Mouse (Mus musculus) neural tube, embryonic 12.5 days (tissue): ENCODE results near the gene Zdhhc7. TPM values are rescaled to one million over a fixed set of nuclear protein-coding genes. Genes with fewer than 3 reads are reported as not detected.

ENCODE experiments used
- ATAC-seq: fragments of 200-750 bp; cut with Nextera tagmentation; 2 replicates; pipeline ENCODE4 v1.8.0; 2017; ENCODE audit warnings: low read depth, mild to moderate bottlenecking, moderate TSS enrichment, moderate library complexity; ENCODE audit not compliant: low FRiP score
- H3K27ac ChIP-seq: fragments of 300-500 bp; sonication (generic); 2 replicates; pipeline ENCODE4 v1.5.1; 2016
- H3K27me3 ChIP-seq: fragments of 300-500 bp; sonication (generic); replicated peaks from 2 replicates; pipeline ENCODE4 v1.6.1; 2016; ENCODE audit warnings: mild to moderate bottlenecking
- H3K36me3 ChIP-seq: fragments of 300-500 bp; sonication (generic); 2 replicates; pipeline ENCODE4 v1.6.1; 2016; ENCODE audit warnings: mild to moderate bottlenecking
- H3K4me1 ChIP-seq: fragments of 300-500 bp; sonication (generic); 2 replicates; pipeline ENCODE4 v1.6.1; 2016
- H3K4me2 ChIP-seq: fragments of 300-500 bp; sonication (generic); replicated peaks from 2 replicates; pipeline ENCODE4 v1.6.1; 2016; ENCODE audit warnings: mild to moderate bottlenecking
- H3K4me3 ChIP-seq: fragments of 300-500 bp; sonication (generic); 2 replicates; pipeline ENCODE4 v1.5.1; 2016
- H3K9ac ChIP-seq: fragments of 300-500 bp; sonication (generic); 2 replicates; pipeline ENCODE4 v1.6.1; 2016; ENCODE audit warnings: mild to moderate bottlenecking
- H3K9me3 ChIP-seq: fragments of 300-500 bp; sonication (generic); 2 replicates; pipeline ENCODE4 v1.6.1; 2016; ENCODE audit warnings: mild to moderate bottlenecking
- WGBS: fragments of 180-500 bp; shearing (Covaris S2); methylation state at CpG from one replicate; pipeline ENCODE4 v1.1.7; 2016; 5-methylcytosine and 5-hydroxymethylcytosine counted together
- polyA plus RNA-seq: library from polyadenylated mRNA; unstranded; fragments of >200 nt; fragmentation: Nextera tagmentation; extraction: Ambion mirVana; gene quantifications from 2 replicates; pipeline ENCODE4 v1.2.1, GENCODE M21; 2016

The Zdhhc7 gene
- polyA plus RNA-seq, 1 experiment from 2014 or later: 33.7 TPM

GRCm38 (mm10) chr8:120083261-120083660, 18.0 kb downstream of the Zdhhc7 start:
- no peaks in the 10 kb centered on the region for H3K4me1 ChIP-seq
- H3K27me3 ChIP-seq: no peaks in the 10 kb centered on the region
- H3K9me3 ChIP-seq: no peaks in the 10 kb centered on the region
- H3K36me3 ChIP-seq: peaks cover 71% of the 10 kb centered on the region
- 95% methylated on average over 8 of the region's 8 CpGs for WGBS
- no peak overlapping the region for H3K4me2 ChIP-seq
- H3K4me3 ChIP-seq: no peak overlapping the region
- no peak overlapping the region for H3K9ac ChIP-seq
- H3K27ac ChIP-seq: no peak overlapping the region
- ATAC-seq: no peak

- no peak for ATAC-seq
- 59% methylated on average over 5 of the region's 5 CpGs for WGBS
Measured at GRCm38 (mm10) chr8:120079361-120079760, 21.9 kb downstream of the Zdhhc7 start.

GRCm38 (mm10) chr8:120078080-120078479, 23.2 kb downstream of the Zdhhc7 start:
- ATAC-seq: 0 out of 2 replicates have a peak, but pooled peaks have one; percentile 54
- H3K4me3 ChIP-seq: no peak overlapping the region
- H3K9ac ChIP-seq: no peak overlapping the region
- H3K9me3 ChIP-seq: no peaks in the 10 kb centered on the region
- 17% methylated on average over 10 of the region's 10 CpGs for WGBS
- H3K36me3 ChIP-seq: peaks cover 27% of the 10 kb centered on the region
- no peaks in the 10 kb centered on the region for H3K4me1 ChIP-seq
- H3K27me3 ChIP-seq: no peaks in the 10 kb centered on the region
- no peak overlapping the region for H3K4me2 ChIP-seq
- H3K27ac ChIP-seq: no peak overlapping the region

More at GRCm38 (mm10) chr8:120079361-120079760, 21.9 kb downstream of the Zdhhc7 start:
- peaks cover 35% of the 10 kb centered on the region for H3K36me3 ChIP-seq
- no peak overlapping the region for H3K27ac ChIP-seq
- H3K4me3 ChIP-seq: no peak overlapping the region
- no peaks in the 10 kb centered on the region for H3K9me3 ChIP-seq
- no peak overlapping the region for H3K9ac ChIP-seq
- H3K4me1 ChIP-seq: no peaks in the 10 kb centered on the region
- no peaks in the 10 kb centered on the region for H3K27me3 ChIP-seq
- no peak overlapping the region for H3K4me2 ChIP-seq

DNA sequence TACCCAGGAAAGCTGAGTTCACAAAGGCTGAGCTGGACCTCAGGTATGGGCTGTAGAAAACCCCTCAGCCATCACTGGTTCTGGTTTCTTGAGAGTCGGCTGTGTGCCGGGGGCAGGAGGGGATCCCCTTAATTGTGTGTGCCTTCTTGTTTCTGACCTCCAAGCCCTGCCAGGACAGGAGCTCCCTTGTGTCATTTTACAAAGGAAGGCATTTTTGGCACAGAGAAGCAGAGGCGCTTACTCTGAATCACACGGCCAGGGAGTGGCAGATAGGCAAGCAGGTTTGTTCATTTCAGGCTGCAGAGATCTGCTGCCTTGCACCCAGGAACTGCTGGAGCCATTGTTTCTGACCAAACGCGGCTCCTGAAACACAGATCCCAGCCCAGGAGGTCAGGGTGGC, 25.9 kb downstream of the Zdhhc7 start:
- Histone ChIP-seq H3K4me1 (peaks cover 5% of the 10 kb centered on the region; the same call in 1 of the 2 replicates), H3K4me2 (no peak overlapping the region), H3K27ac (no peak overlapping the region), H3K4me3 (no peak overlapping the region), H3K27me3 (no peaks in the 10 kb centered on the region), H3K36me3 (no peaks in the 10 kb centered on the region), H3K9me3 (no peaks in the 10 kb centered on the region), H3K9ac (0 out of 2 replicates have a peak overlapping the region, but pooled peaks have one; percentile 26)
- ATAC-seq: no peak
- WGBS: 62% methylated on average over 6 of the region's 6 CpGs

DNA sequence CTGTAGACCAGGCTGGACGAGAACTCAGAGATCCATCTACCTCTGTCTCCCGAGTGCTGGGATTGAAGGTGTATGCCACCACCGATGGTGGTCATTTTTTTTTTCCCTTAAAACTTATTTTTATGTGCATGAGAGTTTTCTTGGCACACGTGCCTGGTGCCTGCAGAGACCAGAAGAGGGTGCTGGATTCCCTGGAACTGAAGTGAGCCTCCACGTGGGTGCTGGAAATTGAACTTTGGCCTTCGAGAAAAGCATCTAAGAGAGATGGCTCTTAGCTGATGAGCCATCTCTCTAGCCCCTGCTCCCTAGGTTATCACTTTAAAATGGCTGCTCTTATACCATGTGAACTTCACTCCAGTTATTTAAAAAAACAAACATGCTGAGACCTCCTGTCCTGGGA, 26.8 kb downstream of the Zdhhc7 start:
- no peak overlapping the region for H3K4me2 ChIP-seq
- no peak overlapping the region for H3K4me3 ChIP-seq
- H3K4me1 ChIP-seq: peaks cover 5% of the 10 kb centered on the region; the same call in 1 of the 2 replicates
- WGBS: 72% methylated on average over 6 of the region's 6 CpGs
- no peaks in the 10 kb centered on the region for H3K9me3 ChIP-seq
- no peaks in the 10 kb centered on the region for H3K27me3 ChIP-seq
- H3K27ac ChIP-seq: no peak overlapping the region
- H3K36me3 ChIP-seq: no peaks in the 10 kb centered on the region
- no peak overlapping the region for H3K9ac ChIP-seq
- ATAC-seq: no peak

- Histone ChIP-seq H3K4me2 (no peak overlapping the region), H3K36me3 (no peaks in the 10 kb centered on the region), H3K9me3 (no peaks in the 10 kb centered on the region), H3K9ac (no peak overlapping the region), H3K27ac (no peak overlapping the region), H3K4me1 (peaks cover 5% of the 10 kb centered on the region; the same call in 1 of the 2 replicates), H3K4me3 (no peak overlapping the region), H3K27me3 (no peaks in the 10 kb centered on the region)
- ATAC-seq: no peak
- 88% methylated on average over 8 of the region's 8 CpGs for WGBS
Measured at GRCm38 (mm10) chr8:120072827-120073226, 28.5 kb downstream of the Zdhhc7 start.

DNA sequence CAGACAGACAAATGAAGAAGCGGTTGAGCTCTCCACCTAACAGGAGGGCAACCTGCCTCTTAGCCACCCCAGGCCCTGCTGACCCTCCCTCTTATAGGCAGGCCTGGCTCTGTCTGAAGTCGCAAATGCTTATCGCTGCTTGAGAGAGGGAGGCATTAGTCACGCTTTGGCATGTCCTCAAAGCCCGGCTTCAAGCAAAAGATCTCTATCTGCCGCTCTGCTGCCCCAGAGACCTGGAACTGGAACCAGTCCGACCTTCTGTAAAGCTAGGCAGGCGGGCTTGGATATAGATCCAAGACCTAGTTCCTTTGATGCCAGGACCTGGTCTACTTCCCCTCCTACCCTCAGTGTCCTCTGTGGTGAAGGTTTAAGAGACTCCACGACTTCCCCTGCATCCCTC, 29.0 kb downstream of the Zdhhc7 start:
- ATAC-seq: no peak
- WGBS: 66% methylated on average over 9 of the region's 9 CpGs

DNA sequence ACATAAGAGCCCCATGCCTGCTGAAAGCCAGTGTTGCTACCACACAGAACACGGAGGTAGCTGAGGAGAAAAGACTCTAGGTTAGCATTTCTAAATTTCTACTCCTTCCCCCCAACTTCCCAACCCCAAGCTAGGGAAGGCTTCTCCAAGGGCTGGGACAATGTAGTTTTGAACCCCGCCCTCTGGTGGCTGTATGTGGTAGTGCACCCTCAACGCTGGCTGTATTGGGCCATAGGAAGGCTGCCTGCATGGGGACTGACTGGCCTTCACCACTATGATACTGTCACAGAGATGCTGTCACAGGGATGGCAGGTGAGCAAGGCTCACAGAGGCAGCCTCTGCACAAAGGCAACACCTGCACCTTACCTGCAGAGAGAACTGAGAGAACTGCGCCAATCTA, 29.6 kb downstream of the Zdhhc7 start:
- no peak overlapping the region for H3K4me3 ChIP-seq
- no peak for ATAC-seq
- H3K4me2 ChIP-seq: no peak overlapping the region
- H3K9ac ChIP-seq: no peak overlapping the region
- H3K36me3 ChIP-seq: no peaks in the 10 kb centered on the region
- 27% methylated on average over 4 of the region's 4 CpGs for WGBS
- no peaks in the 10 kb centered on the region for H3K9me3 ChIP-seq
- H3K27ac ChIP-seq: no peak overlapping the region
- H3K4me1 ChIP-seq: peaks cover 5% of the 10 kb centered on the region; the same call in 1 of the 2 replicates
- no peaks in the 10 kb centered on the region for H3K27me3 ChIP-seq

More for the DNA sequence above, 29.0 kb downstream of the Zdhhc7 start:
- no peaks in the 10 kb centered on the region for H3K36me3 ChIP-seq
- H3K4me2 ChIP-seq: no peak overlapping the region
- H3K4me1 ChIP-seq: peaks cover 5% of the 10 kb centered on the region; the same call in 1 of the 2 replicates
- H3K27me3 ChIP-seq: no peaks in the 10 kb centered on the region
- H3K9me3 ChIP-seq: no peaks in the 10 kb centered on the region
- no peak overlapping the region for H3K4me3 ChIP-seq
- no peak overlapping the region for H3K27ac ChIP-seq
- H3K9ac ChIP-seq: no peak overlapping the region

GRCm38 (mm10) chr8:120067936-120068668, 33.2 kb downstream of the Zdhhc7 start:
- no peak overlapping the region for H3K4me2 ChIP-seq
- H3K9ac ChIP-seq: no peak overlapping the region
- H3K4me1 ChIP-seq: peaks cover 5% of the 10 kb centered on the region; the same call in 1 of the 2 replicates
- H3K9me3 ChIP-seq: no peaks in the 10 kb centered on the region
- H3K27me3 ChIP-seq: no peaks in the 10 kb centered on the region
- H3K27ac ChIP-seq: no peak overlapping the region
- no peaks in the 10 kb centered on the region for H3K36me3 ChIP-seq
- no peak overlapping the region for H3K4me3 ChIP-seq
- WGBS: 57% methylated on average over 19 of the region's 19 CpGs
- ATAC-seq: no peak

DNA sequence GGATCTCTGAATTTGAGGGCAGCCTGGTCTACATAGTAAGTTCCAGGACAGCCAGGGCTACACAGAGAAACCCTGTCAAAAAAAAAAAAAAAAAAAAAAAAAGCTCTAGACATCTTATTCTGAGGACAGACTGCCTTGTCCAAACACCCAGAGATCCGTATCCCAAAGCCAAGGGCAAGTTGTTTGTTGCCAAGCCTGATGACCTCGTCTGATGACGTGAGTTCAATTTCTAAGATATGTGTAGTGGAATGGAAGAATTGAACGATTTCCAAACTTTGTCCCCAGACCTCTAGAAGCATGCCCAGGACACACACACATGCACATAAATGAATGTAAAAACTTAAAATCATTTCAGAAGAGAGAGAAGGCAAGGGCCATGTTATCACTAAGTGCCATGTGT, 35.1 kb downstream of the Zdhhc7 start:
- no peak overlapping the region for H3K4me2 ChIP-seq
- no peaks in the 10 kb centered on the region for H3K4me1 ChIP-seq
- H3K27ac ChIP-seq: no peak overlapping the region
- no peak overlapping the region for H3K4me3 ChIP-seq
- no peaks in the 10 kb centered on the region for H3K27me3 ChIP-seq
- no peaks in the 10 kb centered on the region for H3K9me3 ChIP-seq
- no peak overlapping the region for H3K9ac ChIP-seq
- 90% methylated on average over 4 of the region's 4 CpGs for WGBS
- no peaks in the 10 kb centered on the region for H3K36me3 ChIP-seq
- no peak for ATAC-seq

GRCm38 (mm10) chr8:120065611-120066010, 35.7 kb downstream of the Zdhhc7 start:
- no peaks in the 10 kb centered on the region for H3K36me3 ChIP-seq
- no peak overlapping the region for H3K9ac ChIP-seq
- WGBS: 93% methylated on average over 8 of the region's 8 CpGs
- no peaks in the 10 kb centered on the region for H3K9me3 ChIP-seq
- no peak overlapping the region for H3K4me3 ChIP-seq
- H3K27me3 ChIP-seq: no peaks in the 10 kb centered on the region
- no peak overlapping the region for H3K27ac ChIP-seq
- ATAC-seq: no peak
- no peak overlapping the region for H3K4me2 ChIP-seq
- H3K4me1 ChIP-seq: no peaks in the 10 kb centered on the region

DNA sequence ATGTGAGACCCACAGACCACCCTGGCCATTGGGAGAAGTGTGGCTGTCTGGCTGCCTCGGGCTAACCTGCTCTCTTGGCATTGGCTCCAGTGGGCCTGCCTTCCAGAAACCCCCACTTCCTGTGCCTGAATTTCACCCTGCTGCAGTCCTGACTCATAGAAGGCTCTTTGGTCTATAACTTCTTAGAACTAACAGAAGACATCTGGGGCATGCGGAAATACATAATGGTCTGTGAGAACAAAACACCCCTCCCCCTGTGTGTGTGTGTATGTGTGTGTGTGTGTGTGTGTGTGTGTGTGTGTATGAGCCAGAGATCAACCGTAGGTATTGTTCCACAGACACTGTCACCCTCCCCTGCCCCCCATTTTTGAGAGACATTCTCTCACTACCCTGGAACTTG, 38.0 kb downstream of the Zdhhc7 start:
- Histone ChIP-seq H3K4me1 (no peaks in the 10 kb centered on the region), H3K9ac (no peak overlapping the region), H3K4me2 (no peak overlapping the region), H3K9me3 (no peaks in the 10 kb centered on the region), H3K4me3 (no peak overlapping the region), H3K27me3 (no peaks in the 10 kb centered on the region), H3K36me3 (no peaks in the 10 kb centered on the region), H3K27ac (no peak overlapping the region)
- WGBS: 93% methylated on average over 3 of the region's 3 CpGs
- no peak for ATAC-seq

- Histone ChIP-seq H3K36me3 (no peaks in the 10 kb centered on the region), H3K27me3 (no peaks in the 10 kb centered on the region), H3K9ac (no peak overlapping the region), H3K9me3 (no peaks in the 10 kb centered on the region), H3K4me2 (no peak overlapping the region), H3K4me1 (no peaks in the 10 kb centered on the region), H3K4me3 (no peak overlapping the region), H3K27ac (no peak overlapping the region)
- WGBS: 90% methylated on average over 14 of the region's 14 CpGs
- no peak for ATAC-seq
Measured at GRCm38 (mm10) chr8:120062742-120063141, 38.5 kb downstream of the Zdhhc7 start.
